Mouse (Mus musculus): ENCODE data around the gene Vhl.

GRCm38 (mm10) chr6:113653551-113653950 lies 29.8 kb downstream of the Vhl start:
- TF ChIP-seq POLR2A (IDR thresholded peaks at IDR 0.05; ENCODE audit: insufficient read depth, low read depth, low read length): no peak
- TF ChIP-seq CTCF (IDR thresholded peaks at IDR 0.05; ENCODE audit: insufficient read depth, low read depth, low read length): no peak

Data from olfactory bulb, adult 2 months (tissue).